ENCODE assay signal across 22 mouse cellular contexts in the genomic region with DNA sequence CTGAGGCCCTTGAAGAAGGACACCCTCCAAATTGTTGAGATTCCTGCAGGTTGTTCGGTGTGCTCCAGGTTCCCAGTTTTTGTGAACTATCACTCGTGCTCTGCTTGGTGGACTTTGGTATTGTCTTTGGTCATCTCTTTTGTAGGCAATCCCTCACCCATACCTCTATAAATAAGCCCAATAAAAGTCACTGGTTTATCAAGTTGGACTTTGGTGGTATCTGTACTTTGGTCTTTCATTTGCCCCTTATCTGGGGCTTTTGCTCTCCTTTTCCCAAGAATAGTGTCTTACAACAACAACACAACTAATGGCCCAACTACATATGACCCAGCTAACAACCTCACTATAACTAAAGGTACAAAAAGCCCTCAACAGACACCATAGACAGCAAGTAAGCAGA. TPM values are rescaled to one million over a fixed set of nuclear protein-coding genes. Genes with fewer than 3 reads are reported as not detected.
"Had no signal": no experiment of that assay in that cellular context is flagged by ENCODE, and none has a peak within 500 bp of the region (broad histone marks: within the 10 kb centered on the region; RNA-seq: fewer than 3 reads in every experiment).

No protein-coding gene starts in this region.

- H3K27ac ChIP-seq: liver, embryonic 14.5 days; lung, embryonic 15.5 days; macrophage; midbrain, embryonic 13.5 days; midbrain, embryonic 15.5 days; neural tube, embryonic 12.5 days; stomach, embryonic 15.5 days; stomach, postnatal 0 days had no signal

- H3K9ac ChIP-seq: liver, embryonic 14.5 days; lung, embryonic 15.5 days; midbrain, embryonic 13.5 days; midbrain, embryonic 15.5 days; neural tube, embryonic 12.5 days; stomach, embryonic 15.5 days had no signal

- ATAC-seq: lung, postnatal 0 days; midbrain, embryonic 13.5 days; midbrain, embryonic 15.5 days had no signal

- DNase-seq: lung, adult 2 months; lung, postnatal 14 days; lung, postnatal 36 days; right cerebral cortex, postnatal 14 days; right cerebral cortex, postnatal 4 days; thymus, adult 2 months; thymus, postnatal 25 days; thymus, postnatal 4 days had no signal

- H3K4me2 ChIP-seq: lung, embryonic 15.5 days; midbrain, embryonic 11.5 days; midbrain, embryonic 13.5 days; midbrain, embryonic 15.5 days; neural tube, embryonic 12.5 days; stomach, embryonic 15.5 days had no signal

- H3K9me3 ChIP-seq: lung, embryonic 15.5 days; midbrain, embryonic 13.5 days; midbrain, embryonic 15.5 days; neural tube, embryonic 12.5 days; stomach, embryonic 15.5 days had no signal

- H3K4me1 ChIP-seq: lung, embryonic 15.5 days; midbrain, embryonic 13.5 days; midbrain, embryonic 15.5 days; neural tube, embryonic 12.5 days; stomach, embryonic 15.5 days had no signal

- H3K27me3 ChIP-seq: lung, embryonic 15.5 days; megakaryocyte, embryonic 14.5 days; midbrain, embryonic 13.5 days; midbrain, embryonic 15.5 days; neural tube, embryonic 12.5 days; stomach, embryonic 15.5 days had no signal

- H3K4me3 ChIP-seq: lung, embryonic 15.5 days; megakaryocyte, embryonic 14.5 days; midbrain, embryonic 13.5 days; midbrain, embryonic 15.5 days; neural tube, embryonic 12.5 days; stomach, embryonic 15.5 days had no signal

RNA-seq across cellular contexts. Expression of a gene that starts 41.5 kb away (rescaled TPM):
- total RNA-seq: megakaryocyte progenitor cell, adult 5-6 weeks; monocyte, adult 5-6 weeks; neutrophil, adult 5-6 weeks had no signal
- polyA plus RNA-seq: lung, embryonic 15.5 days; macrophage had no signal
